Mouse (Mus musculus) right cerebral cortex, postnatal 14 days (tissue): ENCODE data around the gene Zfp866.
A peak's percentile ranks its signal among the peaks of the same experiment; 100 is the strongest.

Experiments used
- DNase-seq: peaks from one replicate; pipeline ENCODE4 v3.0.0; 2022

Gene Zfp866

GRCm38 (mm10) chr8:69790773-69791367 lies at the start of gene Zfp866, which contains the start of gene Atp13a1:
Gene Zfp866 (minus strand): TSS chr8:69791178.
Gene Atp13a1 (plus strand): TSS chr8:69791163.
- DNase-seq, result peak; percentile 85

- no peak for DNase-seq
These were observed 46.2 kb upstream of the Zfp866 start for GRCm38 (mm10) chr8:69837057-69837682.

DNA sequence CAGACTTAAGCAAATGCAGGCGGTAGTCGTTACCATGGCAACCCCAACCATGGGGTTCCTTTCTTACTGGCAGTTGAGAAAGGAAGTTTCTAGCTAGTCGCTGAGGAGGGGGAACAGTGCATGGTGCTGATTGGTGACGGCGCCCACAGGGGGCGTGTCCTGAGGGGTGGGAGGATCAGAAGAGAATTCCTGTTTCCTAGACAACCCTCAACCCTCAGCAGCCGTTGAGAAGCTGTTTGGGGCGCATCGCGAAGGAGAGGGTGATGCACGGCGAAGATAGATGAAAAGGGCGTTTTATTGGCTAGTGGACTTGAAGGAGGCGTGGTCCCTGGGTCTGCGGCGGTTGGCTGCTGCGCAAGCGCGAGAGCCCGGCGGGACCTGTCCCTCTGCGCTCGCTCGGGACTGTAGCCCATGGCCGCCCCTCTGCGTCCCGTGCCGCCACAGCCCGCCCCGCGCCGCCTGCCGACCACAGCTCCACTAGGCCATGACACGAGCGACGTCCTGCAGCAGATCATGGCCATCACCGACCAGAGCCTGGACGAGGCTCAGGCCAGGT lies 41.4 kb upstream of the Zfp866 start, which contains the start of gene Pbx4:
TSS of gene Pbx4 (plus strand) at position 194 of the 556 bp plus-strand sequence.
- DNase-seq, result peak; percentile 92

- DNase-seq, result no peak
These were observed 35.4 kb upstream of the Zfp866 start for GRCm38 (mm10) chr8:69826371-69826770.

DNA sequence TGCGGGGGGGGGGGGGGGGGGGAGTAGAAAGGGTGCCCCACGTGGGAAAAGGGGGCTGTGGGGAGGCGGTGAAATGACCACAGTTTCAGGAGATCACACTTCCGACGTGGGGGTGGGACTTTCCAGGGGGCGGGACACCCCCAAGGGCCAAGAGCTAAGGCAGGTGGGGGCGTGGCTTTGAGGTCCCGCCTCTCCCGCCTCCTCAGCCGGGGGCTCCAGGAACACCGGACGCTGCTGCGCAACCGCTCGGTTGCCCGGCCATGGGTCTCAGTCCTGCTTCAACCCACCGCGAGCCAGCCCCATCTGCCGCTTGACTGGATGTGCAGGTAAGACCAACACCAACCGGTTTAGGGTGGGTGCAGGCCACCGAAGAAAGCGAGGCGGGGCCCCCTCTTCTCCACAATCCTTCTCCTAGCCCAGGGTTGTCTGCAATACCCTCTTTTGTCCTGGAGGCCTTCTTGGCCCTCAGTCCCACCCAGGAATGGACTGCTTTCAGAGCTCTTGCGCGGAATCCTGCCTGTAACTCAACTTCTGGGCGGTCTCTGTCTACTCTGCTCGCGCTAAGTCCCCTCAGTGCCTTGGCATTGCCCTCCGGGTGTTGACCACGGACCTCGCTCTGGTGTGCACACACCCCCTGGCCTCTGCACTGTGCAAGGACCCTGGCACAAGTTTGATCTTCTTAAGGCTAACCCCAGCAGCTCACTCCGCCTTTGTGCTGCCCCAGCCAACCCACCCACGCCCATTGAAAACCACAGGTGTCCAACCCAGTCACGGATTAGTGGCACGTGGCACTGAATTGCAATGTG lies 31.6 kb upstream of the Zfp866 start, which contains the start of gene Lpar2:
TSS of gene Lpar2 (plus strand) at position 44 of the 806 bp plus-strand sequence.
- DNase-seq, result no peak

DNA sequence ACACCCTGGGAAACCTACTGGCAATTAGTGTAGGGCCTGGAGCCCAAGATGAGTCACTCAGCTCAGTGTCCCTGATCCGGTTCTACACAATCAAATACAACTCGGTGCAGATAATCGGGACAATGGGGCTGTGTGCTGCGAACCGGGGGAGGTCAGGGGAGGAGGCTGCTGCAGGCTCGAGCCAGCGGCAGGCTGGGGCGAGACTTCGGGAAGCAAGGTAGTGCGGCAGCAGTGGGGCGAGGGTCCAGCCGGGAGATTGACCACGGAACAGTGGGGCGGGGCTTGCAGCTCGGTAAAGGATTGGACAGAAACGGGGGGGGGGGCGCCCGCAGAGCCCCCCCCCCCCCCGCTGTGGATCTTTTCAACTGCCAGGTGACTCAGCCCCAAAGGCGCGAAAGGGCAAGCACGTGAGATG lies 31.0 kb upstream of the Zfp866 start:
- DNase-seq, result no peak

DNA sequence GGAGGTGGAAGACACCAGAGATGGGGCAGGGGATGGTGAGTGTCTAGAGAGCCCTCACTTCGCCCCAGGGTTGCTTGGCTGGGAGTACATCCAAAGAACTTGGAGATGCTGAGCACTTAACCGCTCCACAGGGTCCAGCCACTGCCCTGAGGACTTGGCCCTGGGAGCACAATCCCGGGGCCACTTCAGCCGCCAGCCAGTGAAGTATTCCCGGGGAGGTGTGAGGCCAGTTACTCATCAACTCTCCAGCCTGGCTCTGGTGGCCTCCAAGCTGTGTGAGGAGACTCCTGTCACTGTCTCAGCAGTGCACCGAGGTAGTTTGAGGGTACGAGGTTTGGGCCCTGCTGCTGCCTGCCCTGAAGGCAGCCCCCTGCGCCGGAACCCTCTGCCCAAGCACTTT lies 29.5 kb upstream of the Zfp866 start:
- no peak for DNase-seq

DNA sequence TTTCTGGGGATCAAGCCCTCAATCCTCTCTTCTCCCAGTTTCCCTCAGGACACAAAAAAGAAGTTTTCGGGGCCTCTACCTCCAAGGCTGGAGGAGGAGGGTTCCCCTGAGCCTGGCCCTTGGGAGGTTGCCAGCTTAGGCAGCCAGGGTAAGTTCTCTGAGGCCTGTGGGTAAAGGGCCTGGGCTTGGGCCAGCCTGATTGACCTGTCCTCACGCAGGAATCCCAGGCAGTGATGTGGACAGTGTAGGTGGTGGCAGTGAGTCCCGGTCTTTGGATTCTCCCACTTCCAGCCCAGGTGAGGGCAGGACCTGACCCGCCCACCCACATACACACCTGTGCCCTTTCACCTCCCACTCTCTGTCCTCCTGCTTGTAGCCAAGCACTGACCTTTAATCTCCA lies 24.4 kb upstream of the Zfp866 start:
- DNase-seq, result no peak

DNA sequence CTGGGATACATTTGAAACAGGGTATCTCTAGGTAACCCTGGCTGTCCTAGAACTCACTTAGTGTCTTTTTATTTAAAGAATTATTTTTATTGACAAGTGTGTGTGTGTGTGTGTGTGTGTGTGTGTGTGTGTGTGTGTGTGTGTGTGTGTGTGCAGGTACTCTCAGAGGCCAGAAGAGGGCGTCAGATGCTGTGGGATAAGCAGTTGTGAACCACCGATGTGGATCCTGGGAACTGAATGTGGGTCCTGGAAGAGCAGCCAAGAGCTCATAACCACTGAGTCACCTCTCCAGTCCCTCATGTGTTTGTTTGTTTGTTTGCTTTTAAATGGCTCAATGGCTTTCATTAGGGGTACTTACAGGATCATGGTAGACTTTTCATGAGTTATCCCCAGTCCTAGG lies 23.9 kb upstream of the Zfp866 start:
- DNase-seq, result no peak

GRCm38 (mm10) chr8:69809820-69810219 lies 18.8 kb upstream of the Zfp866 start:
- peak; percentile 1 for DNase-seq

GRCm38 (mm10) chr8:69808864-69809403 lies 18.0 kb upstream of the Zfp866 start:
- DNase-seq, result peak; percentile 26

DNA sequence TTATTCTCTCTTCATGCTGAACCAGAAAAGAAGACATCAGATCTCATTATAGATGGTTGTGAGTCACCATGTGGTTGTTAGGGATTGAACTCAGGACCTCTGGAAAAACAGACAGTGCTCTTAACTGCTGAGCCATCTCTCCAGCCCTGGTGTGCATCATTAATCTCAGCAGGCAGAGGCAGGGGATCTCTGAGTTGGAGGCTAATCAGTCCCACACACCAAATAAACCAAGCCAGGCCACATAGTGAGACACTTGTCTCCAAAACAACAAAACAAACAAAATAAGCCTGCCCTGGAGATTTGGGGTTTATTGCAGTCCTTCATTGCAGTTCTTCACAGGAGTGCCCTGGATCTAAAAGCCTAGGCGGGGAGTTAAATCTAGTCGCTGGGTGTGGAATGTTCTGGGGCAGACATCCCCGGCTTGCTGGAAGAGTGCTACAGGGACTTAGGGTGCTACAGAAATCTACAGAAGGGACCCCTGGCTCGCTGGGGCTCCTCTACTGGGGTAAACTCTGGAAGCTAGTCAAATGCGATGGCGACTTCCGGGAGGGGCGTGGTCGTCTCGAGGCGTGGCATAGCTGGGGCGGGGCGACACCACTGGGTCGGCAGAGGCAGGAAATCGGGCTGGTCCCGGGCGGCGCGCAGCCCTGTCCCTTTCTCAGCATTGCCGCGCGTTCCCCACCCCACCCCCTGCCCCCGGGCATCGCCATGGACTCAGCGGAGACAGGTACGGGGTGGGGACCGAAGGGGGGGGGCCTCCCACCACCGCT lies 17.3 kb upstream of the Zfp866 start, which contains the start of gene Gmip:
TSS of gene Gmip (plus strand) at position 586 of the 770 bp plus-strand sequence.
- peak; percentile 67 for DNase-seq

GRCm38 (mm10) chr8:69807236-69807635 lies 16.3 kb upstream of the Zfp866 start:
- DNase-seq, result peak; percentile 8

- peak; percentile 12 for DNase-seq
These were observed 14.5 kb upstream of the Zfp866 start for GRCm38 (mm10) chr8:69805491-69805890.

GRCm38 (mm10) chr8:69805086-69805485 lies 14.1 kb upstream of the Zfp866 start:
- no peak for DNase-seq

GRCm38 (mm10) chr8:69804537-69804936 lies 13.6 kb upstream of the Zfp866 start:
- DNase-seq, result no peak

DNA sequence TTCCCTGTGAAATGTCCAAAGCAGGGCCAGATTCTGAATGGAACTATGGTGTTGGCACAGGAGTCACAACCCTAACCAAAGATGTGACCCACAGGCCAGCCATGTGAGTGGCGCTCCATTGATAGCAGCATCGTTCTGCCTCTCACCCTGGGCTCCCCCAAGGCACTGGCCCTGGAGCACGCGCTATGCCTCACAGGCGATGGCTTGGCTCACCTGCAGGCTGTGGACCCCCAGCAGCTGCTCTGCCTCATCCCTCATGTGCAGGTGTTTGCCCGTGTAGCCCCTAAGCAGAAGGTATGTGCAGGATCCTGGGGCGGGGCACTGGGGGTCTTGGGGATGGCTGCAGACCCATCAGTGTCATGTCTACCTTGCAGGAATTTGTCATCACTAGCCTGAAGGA lies 12.4 kb upstream of the Zfp866 start:
- no peak for DNase-seq

DNA sequence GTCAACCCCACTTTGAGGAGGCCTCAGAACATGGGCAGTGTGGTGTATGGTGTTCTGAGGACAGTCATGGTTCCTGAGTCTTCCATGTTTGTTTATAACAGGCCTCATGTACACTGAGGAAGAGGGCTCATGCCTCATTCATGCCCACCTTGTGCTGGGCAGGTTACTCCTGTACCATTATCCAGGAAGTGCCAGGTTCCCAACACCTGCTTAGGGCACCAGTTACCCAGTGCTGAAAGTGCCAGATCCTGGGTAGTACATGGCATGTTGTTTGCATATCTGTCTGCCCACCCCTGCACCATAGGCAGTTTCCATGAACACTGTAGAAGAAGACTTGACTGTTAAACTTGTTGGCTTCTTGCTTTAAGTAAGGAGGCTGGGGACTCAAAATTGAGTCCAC lies 11.2 kb upstream of the Zfp866 start:
- no peak for DNase-seq

GRCm38 (mm10) chr8:69801796-69802195 lies 10.8 kb upstream of the Zfp866 start:
- no peak for DNase-seq

DNA sequence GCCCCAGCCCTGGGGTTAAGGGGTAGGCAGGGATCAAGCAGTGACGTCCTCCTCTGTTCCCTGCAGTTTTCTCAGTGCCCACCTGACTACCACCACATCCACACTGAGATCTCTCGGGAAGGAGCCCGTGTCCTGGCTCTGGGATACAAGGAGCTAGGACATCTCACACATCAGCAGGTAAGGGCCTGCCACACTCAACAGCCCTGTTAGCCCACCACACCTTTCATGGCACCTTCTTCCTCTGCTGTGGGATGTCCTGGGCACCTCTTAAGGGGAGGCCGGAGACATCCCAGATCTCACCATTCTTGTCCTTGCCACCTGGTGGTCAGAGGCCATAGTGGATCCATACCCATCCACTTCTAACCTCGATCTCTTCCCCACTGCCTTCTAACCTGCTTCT lies 9.0 kb upstream of the Zfp866 start:
- DNase-seq, result no peak

DNA sequence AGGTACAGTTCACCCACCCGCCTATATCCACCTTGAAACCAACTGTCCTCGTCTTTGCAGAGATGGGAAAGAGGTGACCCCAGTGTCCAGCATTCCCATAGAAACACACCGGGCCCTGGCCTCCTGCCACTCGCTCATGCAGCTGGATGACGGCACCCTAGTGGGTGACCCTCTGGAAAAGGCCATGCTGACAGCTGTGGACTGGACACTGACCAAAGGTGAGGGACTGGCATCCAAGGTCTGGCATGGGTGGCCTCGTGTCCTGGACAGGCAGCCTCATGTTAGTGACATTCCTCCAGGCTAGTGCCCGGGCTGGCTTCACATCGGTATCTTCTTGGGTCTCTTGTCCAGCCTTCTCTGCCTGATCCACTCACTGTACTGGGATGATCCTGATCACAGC lies 8.3 kb upstream of the Zfp866 start:
- DNase-seq, result no peak

DNA sequence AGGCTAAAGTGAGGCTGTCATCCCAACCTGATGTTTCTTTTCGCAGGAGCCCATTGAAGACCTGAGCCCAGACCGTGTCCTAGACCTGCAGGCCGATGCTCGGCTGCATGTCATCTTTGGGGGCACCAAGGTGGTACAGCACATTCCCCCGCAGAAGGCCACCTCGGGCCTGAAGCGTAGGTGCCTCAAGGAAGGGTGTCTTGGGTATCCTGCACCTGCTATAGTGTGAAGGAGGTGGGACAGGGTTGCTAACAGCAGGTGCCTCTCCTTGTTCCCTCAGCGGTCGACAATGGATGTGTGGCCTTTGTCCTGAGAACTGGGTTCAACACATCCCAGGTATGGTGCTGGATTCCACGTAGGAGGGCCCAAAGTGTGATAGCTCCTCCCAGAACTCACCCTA lies 6.7 kb upstream of the Zfp866 start:
- DNase-seq, result no peak
